Comparison of ENCODE assay signal across 18 mouse cellular contexts in genomic region chr1:133060681-133061080, GRCm38 (mm10). TPM values are rescaled to one million over a fixed set of nuclear protein-coding genes. Genes with fewer than 3 reads are reported as not detected.
DNase-seq lines count a peak whose midpoint lies in the region; ATAC-seq and TF ChIP-seq lines count a peak whose summit lies in the region.
"Had no signal": no experiment of that assay in that cellular context is flagged by ENCODE, and none has a peak within 500 bp of the region (broad histone marks: within the 10 kb centered on the region; RNA-seq: fewer than 3 reads in every experiment).

No protein-coding gene starts in this region.

- no peak for TF ChIP-seq EP300 in stomach, postnatal 0 days (optimal IDR thresholded peaks at IDR 0.05)

- H3K9ac ChIP-seq in intestine, embryonic 16.5 days (ENCODE audit: low read depth, low read length), result no peak overlapping the region
- H3K9ac ChIP-seq in intestine, embryonic 15.5 days, result no peak overlapping the region
- H3K9ac ChIP-seq in lung, embryonic 15.5 days, result no peak overlapping the region
- H3K9ac ChIP-seq in stomach, postnatal 0 days (ENCODE audit: low read length), result no peak overlapping the region
- H3K9ac ChIP-seq: forebrain, embryonic 13.5 days; liver, embryonic 13.5 days had no signal

- H3K4me2 ChIP-seq in intestine, embryonic 16.5 days (ENCODE audit: low read depth, low read length), result no peak overlapping the region
- no peak overlapping the region for H3K4me2 ChIP-seq in intestine, embryonic 15.5 days (replicated peaks)
- H3K4me2 ChIP-seq in lung, embryonic 15.5 days, result no peak overlapping the region
- H3K4me2 ChIP-seq in stomach, postnatal 0 days (replicated peaks; ENCODE audit: low read depth), result no peak overlapping the region
- H3K4me2 ChIP-seq: forebrain, embryonic 13.5 days; liver, embryonic 13.5 days had no signal

- 37% methylated on average over 4 of the region's 4 CpGs for WGBS in heart, embryonic 10.5 days
- 49% methylated on average over 4 of the region's 4 CpGs for WGBS in intestine, embryonic 16.5 days
- 58% methylated on average over 4 of the region's 4 CpGs for WGBS in intestine, embryonic 15.5 days
- WGBS in lung, embryonic 15.5 days, result 47% methylated on average over 4 of the region's 4 CpGs
- 44% methylated on average over 4 of the region's 4 CpGs for WGBS in stomach, postnatal 0 days

- peaks cover 34% of the 10 kb centered on the region for H3K36me3 ChIP-seq in heart, embryonic 10.5 days
- no peaks in the 10 kb centered on the region for H3K36me3 ChIP-seq in intestine, embryonic 16.5 days (ENCODE audit: control insufficient read depth, insufficient read depth, low read length)
- H3K36me3 ChIP-seq in intestine, embryonic 15.5 days, result no peaks in the 10 kb centered on the region; the same call in 1 of the 2 replicates
- H3K36me3 ChIP-seq in lung, embryonic 15.5 days, result 0 out of 2 replicates have a peak, but pooled peaks cover 3% of the 10 kb centered on the region
- H3K36me3 ChIP-seq in stomach, postnatal 0 days (ENCODE audit: control insufficient read depth, insufficient read depth, low read length), result no peaks in the 10 kb centered on the region
- H3K36me3 ChIP-seq: liver, embryonic 13.5 days had no signal

- peaks cover 34% of the 10 kb centered on the region for H3K4me1 ChIP-seq in heart, embryonic 10.5 days
- peaks cover 27% of the 10 kb centered on the region for H3K4me1 ChIP-seq in intestine, embryonic 16.5 days (ENCODE audit: control insufficient read depth, insufficient read depth, low read length)
- peaks cover 20% of the 10 kb centered on the region; the same call in 1 of the 2 replicates for H3K4me1 ChIP-seq in intestine, embryonic 15.5 days (replicated peaks)
- H3K4me1 ChIP-seq in lung, embryonic 15.5 days, result peaks cover 23% of the 10 kb centered on the region
- H3K4me1 ChIP-seq in stomach, postnatal 0 days (replicated peaks; ENCODE audit: control insufficient read depth, insufficient read depth), result peaks cover 18% of the 10 kb centered on the region

- no peaks in the 10 kb centered on the region for H3K9me3 ChIP-seq in heart, embryonic 10.5 days
- no peaks in the 10 kb centered on the region for H3K9me3 ChIP-seq in intestine, embryonic 16.5 days (ENCODE audit: control insufficient read depth, low read length)
- no peaks in the 10 kb centered on the region for H3K9me3 ChIP-seq in intestine, embryonic 15.5 days
- no peaks in the 10 kb centered on the region for H3K9me3 ChIP-seq in lung, embryonic 15.5 days
- no peaks in the 10 kb centered on the region for H3K9me3 ChIP-seq in stomach, postnatal 0 days (ENCODE audit: control insufficient read depth, low read length)
- H3K9me3 ChIP-seq: forebrain, embryonic 13.5 days; liver, embryonic 13.5 days had no signal

- peak overlapping the region; percentile 42; the same call in 1 of the 2 replicates for H3K27ac ChIP-seq in heart, embryonic 10.5 days
- H3K27ac ChIP-seq in intestine, embryonic 16.5 days (ENCODE audit: low read length), result 0 out of 2 replicates have a peak overlapping the region, but pooled peaks have one; percentile 12
- no peak overlapping the region for H3K27ac ChIP-seq in intestine, embryonic 15.5 days
- peak overlapping the region; percentile 54 for H3K27ac ChIP-seq in lung, embryonic 15.5 days
- H3K27ac ChIP-seq in stomach, postnatal 0 days (replicated peaks), result peak overlapping the region; percentile 13; the same call in 1 of the 2 replicates
- H3K27ac ChIP-seq: forebrain, embryonic 13.5 days; layer of hippocampus, adult 2 months; liver, embryonic 13.5 days had no signal

- no peak for TF ChIP-seq CTCF in stomach, postnatal 0 days (IDR thresholded peaks at IDR 0.05; ENCODE audit: low read depth)

- no peak for ATAC-seq in intestine, embryonic 16.5 days
- ATAC-seq in intestine, embryonic 15.5 days, result no peak
- no peak for ATAC-seq in lung, embryonic 15.5 days (ENCODE audit: borderline replicate concordance, extremely low read depth, low FRiP score, low TSS enrichment)
- ATAC-seq in stomach, postnatal 0 days (ENCODE audit: low FRiP score, low TSS enrichment), result no peak
- ATAC-seq: forebrain, embryonic 13.5 days; hindbrain, embryonic 16.5 days; midbrain, embryonic 16.5 days had no signal

- no peak for DNase-seq in heart, embryonic 10.5 days (ENCODE audit: low spot score)
- DNase-seq in heart, postnatal 4 days, result no peak
- DNase-seq in lung, postnatal 10 days, result no peak
- DNase-seq in stomach, postnatal 0 days (ENCODE audit: low spot score), result no peak
- DNase-seq: adrenal gland, postnatal 10 days; cerebellum, adult 11-12 months; cerebellum, postnatal 25 days; kidney, adult 9 months; left cerebral cortex, postnatal 4 days; liver, embryonic 13.5 days; thymus, postnatal 4 days had no signal

- no peak overlapping the region for H3K4me3 ChIP-seq in heart, embryonic 10.5 days
- no peak overlapping the region for H3K4me3 ChIP-seq in intestine, embryonic 16.5 days (ENCODE audit: low read length)
- no peak overlapping the region for H3K4me3 ChIP-seq in intestine, embryonic 15.5 days (replicated peaks)
- no peak overlapping the region for H3K4me3 ChIP-seq in lung, embryonic 15.5 days
- H3K4me3 ChIP-seq in stomach, postnatal 0 days (ENCODE audit: low read depth, low read length), result no peak overlapping the region
- H3K4me3 ChIP-seq: forebrain, embryonic 13.5 days; layer of hippocampus, adult 2 months; liver, embryonic 13.5 days had no signal

- no peaks in the 10 kb centered on the region for H3K27me3 ChIP-seq in heart, embryonic 10.5 days (ENCODE audit: insufficient read depth, poor library complexity, severe bottlenecking)
- no peaks in the 10 kb centered on the region for H3K27me3 ChIP-seq in intestine, embryonic 16.5 days (replicated peaks; ENCODE audit: control insufficient read depth, insufficient read depth, low read length)
- H3K27me3 ChIP-seq in intestine, embryonic 15.5 days (replicated peaks), result no peaks in the 10 kb centered on the region
- no peaks in the 10 kb centered on the region for H3K27me3 ChIP-seq in lung, embryonic 15.5 days
- no peaks in the 10 kb centered on the region for H3K27me3 ChIP-seq in stomach, postnatal 0 days (ENCODE audit: control insufficient read depth, insufficient read depth, low read length)
- H3K27me3 ChIP-seq: forebrain, embryonic 13.5 days; liver, embryonic 13.5 days had no signal

RNA-seq across cellular contexts. Expression of gene Pik3c2b, which starts 15.2 kb away (rescaled TPM):
- polyA plus RNA-seq in heart, embryonic 10.5 days (2016; fragmentation: Nextera tagmentation; extraction: Ambion mirVana), result 7.9 and 11.5 TPM in 2 replicates
- 10 to 100 TPM; 29.8 to 30.8 TPM for total RNA-seq in heart, postnatal 4 days (2021)
- polyA plus RNA-seq in intestine, embryonic 16.5 days (2015; fragmentation: Nextera tagmentation; extraction: Ambion mirVana), result 5.2 and 5.3 TPM in 2 replicates
- polyA plus RNA-seq in intestine, embryonic 15.5 days (2015; fragmentation: Nextera tagmentation; extraction: Ambion mirVana), result 6.1 and 7.0 TPM in 2 replicates
- 6.0 and 6.1 TPM in 2 replicates for polyA plus RNA-seq in lung, embryonic 15.5 days (2015; fragmentation: Nextera tagmentation; extraction: Ambion mirVana)
- 4.2 and 4.7 TPM in 2 replicates for polyA plus RNA-seq in stomach, postnatal 0 days (2015; fragmentation: Nextera tagmentation; extraction: Ambion mirVana)

RNA-seq across cellular contexts. Expression of gene Mdm4, which starts 30.3 kb away (rescaled TPM):
- 30.7 and 32.8 TPM in 2 replicates for polyA plus RNA-seq in heart, embryonic 10.5 days (2016; fragmentation: Nextera tagmentation; extraction: Ambion mirVana)
- total RNA-seq in heart, postnatal 4 days (2021), result 10 to 100 TPM; 55.1 to 59.8 TPM
- 19.1 and 24.1 TPM in 2 replicates for polyA plus RNA-seq in intestine, embryonic 16.5 days (2015; fragmentation: Nextera tagmentation; extraction: Ambion mirVana)
- 27.1 and 31.9 TPM in 2 replicates for polyA plus RNA-seq in intestine, embryonic 15.5 days (2015; fragmentation: Nextera tagmentation; extraction: Ambion mirVana)
- 33.3 and 36.7 TPM in 2 replicates for polyA plus RNA-seq in lung, embryonic 15.5 days (2015; fragmentation: Nextera tagmentation; extraction: Ambion mirVana)
- polyA plus RNA-seq in stomach, postnatal 0 days (2015; fragmentation: Nextera tagmentation; extraction: Ambion mirVana), result 11.1 and 11.3 TPM in 2 replicates
